Mouse (Mus musculus): ENCODE measurements around the gene Thoc5. TPM values are rescaled to one million over a fixed set of nuclear protein-coding genes. Genes with fewer than 3 reads are reported as not detected.

Thoc5 gene
- polyA plus RNA-seq (2014; fragmentation: Nextera tagmentation; extraction: Ambion mirVana) = 61.2 and 65.5 TPM in 2 replicates

GRCm38 (mm10) chr11:4894848-4895816 is at the start of gene Thoc5:
TSS of gene Thoc5 (plus strand) at chr11:4895320.
- DNase-seq (ENCODE audit: low spot score, missing footprints) = peak; percentile 97
- 3% methylated on average over 52 of the region's 52 CpGs for WGBS
- H3K36me3 ChIP-seq (ENCODE audit: control insufficient read depth, insufficient read depth, low read length) = peaks cover 5% of the 10 kb centered on the region; the same call in 1 of the 2 replicates

GRCm38 (mm10) chr11:4848483-4849248 is 46.5 kb upstream of the Thoc5 start:
- Histone ChIP-seq H3K4me3 (ENCODE audit: low read depth, low read length) (peak overlapping the region; percentile 88), H3K4me2 (peak overlapping the region; percentile 54), H3K9ac (ENCODE audit: low read length) (peak overlapping the region; percentile 93), H3K9me3 (ENCODE audit: control insufficient read depth, low read length) (no peaks in the 10 kb centered on the region), H3K36me3 (ENCODE audit: control insufficient read depth, insufficient read depth, low read length) (no peaks in the 10 kb centered on the region), H3K4me1 (ENCODE audit: control insufficient read depth, insufficient read depth, low read length) (peaks cover 7% of the 10 kb centered on the region), H3K27me3 (ENCODE audit: control insufficient read depth, insufficient read depth, low read length) (no peaks in the 10 kb centered on the region), H3K27ac (ENCODE audit: low read depth, low read length) (peak overlapping the region; percentile 55; the same call in 1 of the 2 replicates)
- ATAC-seq (ENCODE audit: low FRiP score) (no peak; the same call in none of the 2 replicates), DNase-seq (ENCODE audit: low spot score, missing footprints) (peak; percentile 98)
- under 1% methylated on average over 50 of the region's 50 CpGs for WGBS

More at GRCm38 (mm10) chr11:4894848-4895816, at the start of gene Thoc5:
- H3K9me3 ChIP-seq (ENCODE audit: control insufficient read depth, low read length) = no peaks in the 10 kb centered on the region
- peaks cover 6% of the 10 kb centered on the region for H3K4me1 ChIP-seq (ENCODE audit: control insufficient read depth, insufficient read depth, low read length)
- H3K9ac ChIP-seq (ENCODE audit: low read length) = peak within 1 kb of the TSS; percentile 90
- H3K27me3 ChIP-seq (ENCODE audit: control insufficient read depth, insufficient read depth, low read length) = no peaks in the 10 kb centered on the region
- ATAC-seq (ENCODE audit: low FRiP score) = peak; percentile 95
- H3K27ac ChIP-seq (ENCODE audit: low read depth, low read length) = peak within 1 kb of the TSS; percentile 36
- H3K4me2 ChIP-seq = peak within 1 kb of the TSS; percentile 85
- H3K4me3 ChIP-seq (ENCODE audit: low read depth, low read length) = peak within 1 kb of the TSS; percentile 82

- H3K9me3 ChIP-seq (ENCODE audit: control insufficient read depth, low read length) = no peaks in the 10 kb centered on the region
- ATAC-seq (ENCODE audit: low FRiP score) = peak; percentile 99
- peak within 1 kb of the TSS; percentile 88 for H3K4me3 ChIP-seq (ENCODE audit: low read depth, low read length)
- no peaks in the 10 kb centered on the region for H3K27me3 ChIP-seq (ENCODE audit: control insufficient read depth, insufficient read depth, low read length)
- peak within 1 kb of the TSS; percentile 55; the same call in 1 of the 2 replicates for H3K27ac ChIP-seq (ENCODE audit: low read depth, low read length)
- under 1% methylated on average over 51 of the region's 60 CpGs for WGBS
- H3K36me3 ChIP-seq (ENCODE audit: control insufficient read depth, insufficient read depth, low read length) = no peaks in the 10 kb centered on the region
- H3K9ac ChIP-seq (ENCODE audit: low read length) = peak within 1 kb of the TSS; percentile 93
- peak; percentile 98 for DNase-seq (ENCODE audit: low spot score, missing footprints)
- H3K4me1 ChIP-seq (ENCODE audit: control insufficient read depth, insufficient read depth, low read length) = peaks cover 7% of the 10 kb centered on the region
- H3K4me2 ChIP-seq = peak within 1 kb of the TSS; percentile 54
Observed at GRCm38 (mm10) chr11:4849258-4849943, 45.7 kb upstream of the Thoc5 start, which contains the start of gene Nf2. TSS of gene Nf2 (minus strand) at chr11:4849536.

- no peak overlapping the region for H3K4me3 ChIP-seq (ENCODE audit: low read depth, low read length)
- H3K4me1 ChIP-seq (ENCODE audit: control insufficient read depth, insufficient read depth, low read length) = peaks cover 7% of the 10 kb centered on the region
Observed at GRCm38 (mm10) chr11:4850404-4850803, 44.7 kb upstream of the Thoc5 start.

GRCm38 (mm10) chr11:4853021-4853420 is 42.1 kb upstream of the Thoc5 start:
- H3K4me2 ChIP-seq = no peak overlapping the region
- no peaks in the 10 kb centered on the region for H3K9me3 ChIP-seq (ENCODE audit: control insufficient read depth, low read length)
- peaks cover 4% of the 10 kb centered on the region for H3K4me1 ChIP-seq (ENCODE audit: control insufficient read depth, insufficient read depth, low read length)
- no peak for ATAC-seq (ENCODE audit: low FRiP score)
- H3K4me3 ChIP-seq (ENCODE audit: low read depth, low read length) = no peak overlapping the region
- H3K27ac ChIP-seq (ENCODE audit: low read depth, low read length) = no peak overlapping the region
- no peak overlapping the region for H3K9ac ChIP-seq (ENCODE audit: low read length)
- no peaks in the 10 kb centered on the region for H3K36me3 ChIP-seq (ENCODE audit: control insufficient read depth, insufficient read depth, low read length)
- no peaks in the 10 kb centered on the region for H3K27me3 ChIP-seq (ENCODE audit: control insufficient read depth, insufficient read depth, low read length)
- DNase-seq (ENCODE audit: low spot score, missing footprints) = no peak

More at GRCm38 (mm10) chr11:4850404-4850803, 44.7 kb upstream of the Thoc5 start:
- Histone ChIP-seq H3K9me3 (ENCODE audit: control insufficient read depth, low read length) (no peaks in the 10 kb centered on the region), H3K27me3 (ENCODE audit: control insufficient read depth, insufficient read depth, low read length) (no peaks in the 10 kb centered on the region), H3K27ac (ENCODE audit: low read depth, low read length) (no peak overlapping the region), H3K36me3 (ENCODE audit: control insufficient read depth, insufficient read depth, low read length) (no peaks in the 10 kb centered on the region), H3K9ac (ENCODE audit: low read length) (no peak overlapping the region), H3K4me2 (no peak overlapping the region; the same call in 1 of the 2 replicates)
- 93% methylated on average over 2 of the region's 2 CpGs for WGBS
- no peak for ATAC-seq (ENCODE audit: low FRiP score)
- peak; percentile 85 for DNase-seq (ENCODE audit: low spot score, missing footprints)

- Histone ChIP-seq H3K36me3 (ENCODE audit: control insufficient read depth, insufficient read depth, low read length) (no peaks in the 10 kb centered on the region), H3K4me2 (no peak overlapping the region), H3K9me3 (ENCODE audit: control insufficient read depth, low read length) (no peaks in the 10 kb centered on the region), H3K27ac (ENCODE audit: low read depth, low read length) (no peak overlapping the region), H3K4me3 (ENCODE audit: low read depth, low read length) (no peak overlapping the region), H3K4me1 (ENCODE audit: control insufficient read depth, insufficient read depth, low read length) (no peaks in the 10 kb centered on the region), H3K9ac (ENCODE audit: low read length) (no peak overlapping the region), H3K27me3 (ENCODE audit: control insufficient read depth, insufficient read depth, low read length) (no peaks in the 10 kb centered on the region)
- 85% methylated on average over 5 of the region's 5 CpGs for WGBS
- no peak for DNase-seq (ENCODE audit: low spot score, missing footprints)
- no peak for ATAC-seq (ENCODE audit: low FRiP score)
Observed at GRCm38 (mm10) chr11:4854181-4854580, 40.9 kb upstream of the Thoc5 start.

GRCm38 (mm10) chr11:4858416-4858815 is 36.7 kb upstream of the Thoc5 start:
- H3K9ac ChIP-seq (ENCODE audit: low read length) = no peak overlapping the region
- no peaks in the 10 kb centered on the region for H3K27me3 ChIP-seq (ENCODE audit: control insufficient read depth, insufficient read depth, low read length)
- H3K4me2 ChIP-seq = no peak overlapping the region
- no peak overlapping the region for H3K27ac ChIP-seq (ENCODE audit: low read depth, low read length)
- no peaks in the 10 kb centered on the region for H3K4me1 ChIP-seq (ENCODE audit: control insufficient read depth, insufficient read depth, low read length)
- no peak overlapping the region for H3K4me3 ChIP-seq (ENCODE audit: low read depth, low read length)
- H3K9me3 ChIP-seq (ENCODE audit: control insufficient read depth, low read length) = no peaks in the 10 kb centered on the region
- DNase-seq (ENCODE audit: low spot score, missing footprints) = no peak
- WGBS = 61% methylated on average over 2 of the region's 2 CpGs
- no peaks in the 10 kb centered on the region for H3K36me3 ChIP-seq (ENCODE audit: control insufficient read depth, insufficient read depth, low read length)
- ATAC-seq (ENCODE audit: low FRiP score) = no peak

GRCm38 (mm10) chr11:4860986-4861385 is 34.1 kb upstream of the Thoc5 start:
- no peak overlapping the region for H3K27ac ChIP-seq (ENCODE audit: low read depth, low read length)
- H3K36me3 ChIP-seq (ENCODE audit: control insufficient read depth, insufficient read depth, low read length) = no peaks in the 10 kb centered on the region
- H3K4me1 ChIP-seq (ENCODE audit: control insufficient read depth, insufficient read depth, low read length) = no peaks in the 10 kb centered on the region
- H3K4me3 ChIP-seq (ENCODE audit: low read depth, low read length) = no peak overlapping the region
- H3K27me3 ChIP-seq (ENCODE audit: control insufficient read depth, insufficient read depth, low read length) = no peaks in the 10 kb centered on the region
- DNase-seq (ENCODE audit: low spot score, missing footprints) (no peak), ATAC-seq (ENCODE audit: low FRiP score) (no peak)
- no peaks in the 10 kb centered on the region for H3K9me3 ChIP-seq (ENCODE audit: control insufficient read depth, low read length)
- H3K9ac ChIP-seq (ENCODE audit: low read length) = no peak overlapping the region
- H3K4me2 ChIP-seq = no peak overlapping the region
- 70% methylated on average over 1 of the region's 1 CpGs for WGBS
